Mouse (Mus musculus): ENCODE results near the gene Gm28551.
A peak's percentile ranks its signal among the peaks of the same experiment; 100 is the strongest.
"Not testable (repeated sequence)": the region's sequence is repeated elsewhere in the genome, so short reads cannot be mapped to it uniquely, and the experiment has no call there.

Gene Gm28551

GRCm38 (mm10) chr1:53352327-53353261, at the start of gene Gm28551, which contains the start of the genes Asdurf and Asnsd1:
Gene Gm28551 (minus strand): TSS chr1:53352667.
Gene Asdurf (minus strand): TSS chr1:53352619.
Gene Asnsd1 (minus strand): TSS chr1:53352752.
- peak; percentile 98 for DNase-seq (ENCODE audit: low read depth)

GRCm38 (mm10) chr1:53393936-53394760, 41.7 kb upstream of the Gm28551 start:
- not testable (repeated sequence) for DNase-seq (ENCODE audit: low read depth)

GRCm38 (mm10) chr1:53388762-53389161, 36.3 kb upstream of the Gm28551 start:
- DNase-seq (ENCODE audit: low read depth), result no peak

GRCm38 (mm10) chr1:53384085-53384688, 31.7 kb upstream of the Gm28551 start:
- no peak for DNase-seq (ENCODE audit: low read depth)

- no peak for DNase-seq (ENCODE audit: low read depth)
These were observed 25.3 kb upstream of the Gm28551 start for GRCm38 (mm10) chr1:53377731-53378130.

GRCm38 (mm10) chr1:53375965-53376364, 23.5 kb upstream of the Gm28551 start:
- not testable (repeated sequence) for DNase-seq (ENCODE audit: low read depth)

- DNase-seq (ENCODE audit: low read depth), result no peak
These were observed 6.5 kb upstream of the Gm28551 start for GRCm38 (mm10) chr1:53358988-53359387.

GRCm38 (mm10) chr1:53341071-53341470, 11.4 kb downstream of the Gm28551 start:
- DNase-seq (ENCODE audit: low read depth), result no peak

GRCm38 (mm10) chr1:53337403-53337802, 15.1 kb downstream of the Gm28551 start:
- not testable (repeated sequence) for DNase-seq (ENCODE audit: low read depth)

GRCm38 (mm10) chr1:53335465-53335864, 17.0 kb downstream of the Gm28551 start:
- no peak for DNase-seq (ENCODE audit: low read depth)

- DNase-seq (ENCODE audit: low read depth), result not testable (repeated sequence)
These were observed 18.9 kb downstream of the Gm28551 start for GRCm38 (mm10) chr1:53333527-53333926.

GRCm38 (mm10) chr1:53324827-53325494, 27.5 kb downstream of the Gm28551 start:
- no peak for DNase-seq (ENCODE audit: low read depth)

- no peak for DNase-seq (ENCODE audit: low read depth)
These were observed 28.2 kb downstream of the Gm28551 start for GRCm38 (mm10) chr1:53324277-53324676.

GRCm38 (mm10) chr1:53323254-53323653, 29.2 kb downstream of the Gm28551 start:
- DNase-seq (ENCODE audit: low read depth), result no peak

- no peak for DNase-seq (ENCODE audit: low read depth)
These were observed 30.7 kb downstream of the Gm28551 start for GRCm38 (mm10) chr1:53321662-53322344.

- DNase-seq (ENCODE audit: low read depth), result peak; percentile 90
These were observed 39.2 kb downstream of the Gm28551 start, which contains the start of gene Osgepl1 for GRCm38 (mm10) chr1:53312989-53313967. Gene Osgepl1 (plus strand): TSS chr1:53313624.

GRCm38 (mm10) chr1:53300506-53300905, 52.0 kb downstream of the Gm28551 start:
- no peak for DNase-seq (ENCODE audit: low read depth)

- peak; percentile 93 for DNase-seq (ENCODE audit: low read depth)
These were observed 55.7 kb downstream of the Gm28551 start, which contains the start of the genes Pms1, Ormdl1 and Gm28778 for GRCm38 (mm10) chr1:53296581-53297383. Gene Pms1 (minus strand): TSS chr1:53297018. Gene Ormdl1 (plus strand): TSS chr1:53297095. Gene Gm28778 (plus strand): TSS chr1:53297111.

- no peak for DNase-seq (ENCODE audit: low read depth)
These were observed 61.3 kb downstream of the Gm28551 start for GRCm38 (mm10) chr1:53291197-53291596.

All from induced T-regulatory cell, adult 2 months (primary cell).